Mouse (Mus musculus) megakaryocyte, embryonic 14.5 days (primary cell): ENCODE measurements around the gene Aaed1. TPM values are rescaled to one million over a fixed set of nuclear protein-coding genes. Genes with fewer than 3 reads are reported as not detected.

ENCODE experiments used
- H3K27me3 ChIP-seq: replicated peaks from 2 replicates; pipeline ENCODE3; 2012; ENCODE audit warnings: inconsistent platforms
- H3K36me3 ChIP-seq: replicated peaks from 2 replicates; pipeline ENCODE3; 2012; ENCODE audit warnings: low read length, inconsistent platforms, mixed read lengths
- H3K4me1 ChIP-seq: 2 replicates; pipeline ENCODE4 v1.6.1; 2012; ENCODE audit warnings: inconsistent platforms
- H3K4me3 ChIP-seq: replicated peaks from 2 replicates; pipeline ENCODE3; 2012; ENCODE audit warnings: moderate library complexity, mild to moderate bottlenecking, inconsistent platforms
- H3K9me3 ChIP-seq: 2 replicates; pipeline ENCODE4 v1.6.1; 2012; ENCODE audit warnings: inconsistent platforms
- FLI1 ChIP-seq: IDR thresholded peaks from 2 replicates; pipeline ENCODE4 v1.6.1; 2012; ENCODE audit warnings: low read length, inconsistent platforms, mixed read lengths
- GATA1 ChIP-seq: IDR thresholded peaks from 3 replicates; pipeline ENCODE4 v1.6.1; 2012; ENCODE audit warnings: mixed read lengths, low read length, inconsistent platforms, borderline replicate concordance
- polyA plus RNA-seq: library from polyadenylated mRNA; stranded (reverse); fragments of >175 nt; gene quantifications from 2 replicates; pipeline ENCODE4 v1.2.3, GENCODE M21; 2012; ENCODE audit warnings: low replicate concordance; ENCODE audit not compliant: insufficient read depth

Gene Aaed1
- polyA plus RNA-seq, 1 experiment = 0.85 TPM

DNA sequence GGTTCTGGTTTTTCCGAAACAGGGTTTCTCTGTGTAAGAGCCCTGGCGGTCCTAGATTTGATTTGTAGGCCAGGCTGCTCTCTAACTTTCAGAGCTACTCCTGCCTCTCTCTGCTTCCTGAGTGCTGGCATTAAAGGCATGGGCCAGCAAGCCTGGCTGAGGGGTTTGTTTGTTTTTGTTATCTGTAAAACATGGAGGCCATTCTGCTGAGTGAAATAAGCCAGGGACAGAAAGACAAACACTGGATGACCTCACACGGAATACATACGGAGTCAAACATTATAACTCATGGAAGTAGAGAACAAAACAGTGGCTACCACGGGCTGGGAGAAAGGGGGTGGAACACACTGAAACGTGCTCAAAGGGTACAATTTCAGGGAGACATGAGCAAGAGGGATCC lies 1.9 kb downstream of the Aaed1 start:
- Histone ChIP-seq H3K27me3 (no peaks in the 10 kb centered on the region), H3K4me3 (peak overlapping the region; percentile 62), H3K36me3 (peaks cover 22% of the 10 kb centered on the region), H3K4me1 (peaks cover 47% of the 10 kb centered on the region), H3K9me3 (no peaks in the 10 kb centered on the region)
- no peak for TF ChIP-seq GATA1
- TF ChIP-seq FLI1 = no peak

DNA sequence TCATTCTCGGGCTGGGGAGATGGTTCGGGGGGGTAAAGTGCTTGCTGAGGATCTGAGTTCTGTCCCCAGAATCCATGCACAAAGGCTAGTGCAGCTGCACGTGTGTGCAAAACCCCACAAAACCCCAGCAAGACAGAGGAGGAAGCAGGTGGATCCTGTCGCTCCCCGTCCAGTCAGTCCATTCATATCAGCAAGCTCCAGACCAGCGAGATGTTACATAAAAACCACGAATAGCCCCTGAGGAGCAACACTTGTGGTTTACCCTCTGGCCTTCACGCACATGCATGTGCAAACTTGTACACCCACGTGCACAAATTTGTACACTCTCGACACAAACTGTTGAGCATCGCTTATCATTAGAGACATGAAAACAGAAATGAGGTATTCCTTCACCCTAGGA lies 2.7 kb downstream of the Aaed1 start:
- TF ChIP-seq FLI1 (no peak), GATA1 (no peak)
- Histone ChIP-seq H3K4me3 (peak overlapping the region; percentile 82), H3K36me3 (peaks cover 28% of the 10 kb centered on the region), H3K4me1 (peaks cover 43% of the 10 kb centered on the region), H3K9me3 (no peaks in the 10 kb centered on the region), H3K27me3 (no peaks in the 10 kb centered on the region)

DNA sequence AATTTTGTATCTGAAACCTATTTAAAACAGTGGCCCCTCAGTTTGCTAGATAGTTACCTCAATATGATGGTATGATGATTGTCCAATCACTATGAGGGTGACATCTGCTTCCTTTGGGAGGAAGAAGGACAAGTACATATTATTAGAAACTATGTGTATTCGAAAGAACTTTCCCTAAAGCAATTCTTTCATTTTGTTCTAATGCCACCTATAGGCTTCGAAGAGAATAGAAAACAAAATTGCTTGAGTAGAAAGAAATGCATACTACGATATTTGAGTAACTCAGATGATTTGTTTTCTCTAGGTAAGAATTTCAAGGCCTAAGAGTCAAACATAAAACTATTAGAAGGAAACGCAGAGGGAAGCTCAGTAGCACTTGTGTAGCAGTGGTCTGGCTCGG lies 3.5 kb downstream of the Aaed1 start:
- peaks cover 43% of the 10 kb centered on the region for H3K4me1 ChIP-seq
- peaks cover 33% of the 10 kb centered on the region for H3K36me3 ChIP-seq
- H3K4me3 ChIP-seq = peak overlapping the region; percentile 84
- H3K9me3 ChIP-seq = no peaks in the 10 kb centered on the region
- H3K27me3 ChIP-seq = no peaks in the 10 kb centered on the region
- no peak for TF ChIP-seq FLI1
- TF ChIP-seq GATA1 = no peak

DNA sequence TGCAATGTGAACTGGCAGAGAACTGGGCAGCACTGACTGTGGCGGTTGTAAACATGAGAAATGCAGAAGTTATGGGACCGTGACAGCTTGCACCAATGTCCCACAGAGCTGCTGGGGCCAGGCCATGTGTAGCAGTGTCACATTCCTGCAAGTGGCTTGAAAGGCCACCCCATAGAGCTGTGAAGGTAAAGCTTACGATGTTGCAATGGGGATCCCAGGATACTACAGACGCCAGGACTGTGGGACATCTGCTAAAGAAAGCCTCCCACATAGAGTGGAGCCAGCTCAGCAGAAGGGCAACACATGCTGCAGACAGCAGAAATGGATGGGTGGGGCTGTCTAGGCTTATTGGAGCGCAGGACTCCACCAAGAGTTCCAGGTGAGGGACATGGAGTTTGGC lies 5.0 kb downstream of the Aaed1 start:
- H3K27me3 ChIP-seq = no peaks in the 10 kb centered on the region
- TF ChIP-seq FLI1 = no peak
- no peak for TF ChIP-seq GATA1
- no peak overlapping the region for H3K4me3 ChIP-seq
- H3K36me3 ChIP-seq = peaks cover 37% of the 10 kb centered on the region
- H3K4me1 ChIP-seq = peaks cover 38% of the 10 kb centered on the region
- no peaks in the 10 kb centered on the region for H3K9me3 ChIP-seq

DNA sequence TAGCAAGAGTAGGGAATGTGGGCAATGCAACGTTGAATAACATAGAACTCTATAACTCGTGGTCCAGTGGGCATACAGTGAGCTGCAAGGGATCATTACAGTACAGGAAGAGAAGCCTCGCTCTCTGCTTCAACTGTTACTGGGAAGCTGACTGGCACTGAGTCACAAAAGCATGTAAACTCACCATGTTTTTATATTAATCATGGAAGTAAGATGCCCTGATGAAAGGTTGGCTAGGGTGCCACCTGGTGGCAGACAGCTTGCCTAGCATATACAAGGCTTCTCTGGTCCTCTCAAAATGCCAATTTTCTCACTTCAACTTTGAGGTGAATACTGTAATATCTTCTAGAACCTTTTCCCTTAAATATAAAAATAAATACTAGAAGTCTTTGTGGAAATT lies 6.4 kb downstream of the Aaed1 start:
- H3K4me3 ChIP-seq = no peak overlapping the region
- peaks cover 36% of the 10 kb centered on the region for H3K4me1 ChIP-seq
- peaks cover 37% of the 10 kb centered on the region for H3K36me3 ChIP-seq
- no peak for TF ChIP-seq FLI1
- no peak for TF ChIP-seq GATA1
- no peaks in the 10 kb centered on the region for H3K9me3 ChIP-seq
- no peaks in the 10 kb centered on the region for H3K27me3 ChIP-seq

DNA sequence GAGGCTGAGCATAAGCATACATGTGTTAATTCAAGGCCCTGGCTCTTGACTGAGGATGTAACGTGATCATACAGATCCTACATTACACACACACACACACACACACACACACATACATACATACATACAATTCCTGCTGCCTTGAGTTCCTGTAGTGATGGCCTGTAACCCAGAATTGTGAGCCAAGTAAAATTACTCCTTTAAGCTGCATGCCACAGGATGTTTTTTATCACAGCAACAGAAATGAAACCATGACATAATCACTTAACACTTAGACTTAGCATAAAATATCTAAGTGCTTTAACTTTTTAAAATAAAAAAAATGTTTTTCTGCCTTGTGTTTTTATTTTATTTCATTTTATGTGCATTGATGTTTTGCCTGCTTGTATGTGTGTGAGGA lies 13.4 kb downstream of the Aaed1 start:
- peaks cover 28% of the 10 kb centered on the region for H3K36me3 ChIP-seq
- H3K27me3 ChIP-seq = no peaks in the 10 kb centered on the region
- TF ChIP-seq GATA1 (no peak), FLI1 (no peak)
- no peak overlapping the region for H3K4me3 ChIP-seq
- no peaks in the 10 kb centered on the region for H3K9me3 ChIP-seq
- no peaks in the 10 kb centered on the region for H3K4me1 ChIP-seq

DNA sequence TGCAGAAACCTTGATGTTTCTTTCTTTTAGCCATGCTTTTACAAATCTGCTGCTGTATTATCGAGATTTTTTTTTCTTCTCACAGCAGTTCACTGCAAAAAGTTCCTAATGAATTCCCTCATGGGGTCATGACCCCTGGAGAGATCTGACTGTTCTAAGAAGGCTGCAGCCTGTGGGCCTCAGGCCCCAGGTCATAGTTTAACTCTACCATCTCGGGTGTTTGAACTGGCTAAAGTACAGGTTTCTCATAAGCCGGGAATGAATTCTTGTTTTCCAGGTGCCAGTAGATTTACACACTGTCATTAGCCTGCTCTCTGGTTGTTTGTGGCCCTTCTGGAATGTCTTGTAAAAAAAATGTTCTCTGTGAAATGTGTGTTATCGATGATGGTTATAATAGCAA lies 25.7 kb downstream of the Aaed1 start:
- H3K9me3 ChIP-seq = peaks cover 8% of the 10 kb centered on the region
- H3K4me1 ChIP-seq = no peaks in the 10 kb centered on the region
- no peaks in the 10 kb centered on the region for H3K36me3 ChIP-seq
- TF ChIP-seq FLI1 (no peak), GATA1 (no peak)
- H3K27me3 ChIP-seq = no peaks in the 10 kb centered on the region
- H3K4me3 ChIP-seq = no peak overlapping the region

DNA sequence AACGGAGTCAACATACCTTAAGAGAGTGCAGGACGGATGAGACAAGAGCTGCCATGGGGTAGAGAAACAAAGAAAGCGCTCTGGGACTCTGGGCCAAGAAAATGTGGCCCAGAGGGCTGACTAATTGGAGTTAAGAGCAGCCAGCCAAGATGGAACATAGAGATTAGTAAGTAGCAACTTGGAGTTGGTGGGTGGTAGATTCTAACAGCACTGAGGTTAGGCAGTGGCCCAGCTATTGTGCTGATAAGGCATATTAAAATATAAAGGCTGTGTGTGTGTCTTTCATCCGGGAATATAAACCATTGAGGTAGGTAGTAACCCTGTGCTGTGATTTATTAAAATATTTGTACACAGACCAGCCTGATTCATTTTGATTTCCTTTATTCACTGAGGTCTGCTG lies 26.2 kb downstream of the Aaed1 start:
- no peaks in the 10 kb centered on the region for H3K27me3 ChIP-seq
- H3K4me3 ChIP-seq = no peak overlapping the region
- TF ChIP-seq FLI1 (no peak), GATA1 (no peak)
- peaks cover 8% of the 10 kb centered on the region for H3K9me3 ChIP-seq
- H3K36me3 ChIP-seq = no peaks in the 10 kb centered on the region
- H3K4me1 ChIP-seq = no peaks in the 10 kb centered on the region

DNA sequence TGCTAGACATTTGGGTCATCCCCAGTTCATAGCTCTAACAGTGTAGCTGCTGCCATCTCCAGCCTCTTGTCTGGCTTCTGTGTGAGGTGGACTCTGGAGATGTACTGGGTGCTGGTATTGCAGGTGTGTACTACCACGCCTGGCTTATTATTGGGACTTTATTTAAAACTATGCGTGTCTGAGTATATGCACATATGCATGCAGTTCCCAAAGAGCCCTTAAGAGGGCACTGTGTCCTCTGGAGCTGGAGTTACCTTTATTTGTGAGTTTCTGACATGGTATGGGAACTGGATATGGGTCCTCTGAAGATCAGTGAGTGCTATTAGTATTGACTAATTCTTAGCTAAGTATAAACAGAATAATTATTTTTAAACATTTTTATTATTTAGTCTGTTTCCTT lies 27.8 kb downstream of the Aaed1 start:
- peaks cover 8% of the 10 kb centered on the region for H3K9me3 ChIP-seq
- H3K4me3 ChIP-seq = no peak overlapping the region
- H3K4me1 ChIP-seq = no peaks in the 10 kb centered on the region
- TF ChIP-seq FLI1 (no peak), GATA1 (no peak)
- H3K36me3 ChIP-seq = no peaks in the 10 kb centered on the region
- peaks cover 2% of the 10 kb centered on the region for H3K27me3 ChIP-seq

DNA sequence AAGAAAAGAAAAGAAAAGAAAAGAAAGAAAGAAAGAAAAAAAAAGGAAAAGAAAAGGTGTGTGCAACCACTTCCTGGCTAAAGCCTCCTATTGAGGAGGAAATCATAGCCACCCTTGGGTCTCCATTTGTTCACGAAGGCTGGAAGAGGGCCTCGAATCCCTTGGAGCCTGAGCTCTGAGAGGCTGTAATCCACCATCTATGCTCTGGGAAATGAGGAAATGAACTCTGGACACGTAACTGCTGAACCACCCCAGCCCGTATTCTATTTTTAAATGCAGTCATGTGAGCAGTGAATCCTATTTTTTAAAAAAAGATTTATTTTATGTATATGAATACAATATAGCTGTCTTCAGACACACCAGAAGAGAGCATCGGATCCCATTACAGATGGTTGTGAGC lies 31.6 kb downstream of the Aaed1 start:
- Histone ChIP-seq H3K4me3 (no peak overlapping the region), H3K4me1 (no peaks in the 10 kb centered on the region), H3K9me3 (peaks cover 8% of the 10 kb centered on the region), H3K27me3 (peaks cover 18% of the 10 kb centered on the region), H3K36me3 (no peaks in the 10 kb centered on the region)
- no peak for TF ChIP-seq GATA1
- no peak for TF ChIP-seq FLI1

DNA sequence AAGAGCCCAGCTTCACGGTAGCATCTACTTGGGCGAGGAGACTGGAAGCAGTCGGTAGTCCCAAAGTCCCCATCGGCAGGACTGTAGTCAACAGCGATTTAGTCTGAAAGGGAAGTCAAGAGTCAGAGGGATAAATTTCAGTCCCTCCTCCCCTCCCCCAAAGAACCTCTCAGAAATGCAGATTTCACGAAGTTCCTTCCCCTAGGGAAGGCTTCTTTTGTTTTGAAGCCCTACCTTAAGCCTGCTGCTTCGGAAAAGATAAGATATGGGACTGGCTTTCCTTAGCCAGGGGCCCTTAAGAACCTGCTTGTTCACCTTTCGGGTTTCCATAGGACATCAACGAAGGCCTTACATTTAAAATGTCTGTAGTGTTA lies 36.8 kb downstream of the Aaed1 start:
- no peak overlapping the region for H3K4me3 ChIP-seq

More for the DNA sequence above, 36.8 kb downstream of the Aaed1 start:
- H3K4me1 ChIP-seq = peaks cover 22% of the 10 kb centered on the region
- no peaks in the 10 kb centered on the region for H3K36me3 ChIP-seq
- peaks cover 65% of the 10 kb centered on the region for H3K27me3 ChIP-seq
- TF ChIP-seq GATA1 (no peak), FLI1 (no peak)
- 0 out of 2 replicates have a peak, but pooled peaks cover 4% of the 10 kb centered on the region for H3K9me3 ChIP-seq
